Mouse (Mus musculus) E14TG2a.4 (cell line): ENCODE data around the gene Ebf1.

Source experiments
- CTCF ChIP-seq: conservative IDR thresholded peaks from 2 replicates; pipeline ENCODE4 v1.5.1; 2014; ENCODE audit warnings: low read length
- POU5F1 ChIP-seq: IDR thresholded peaks from 2 replicates; pipeline ENCODE4 v1.6.1; 2014; ENCODE audit warnings: low read length, borderline replicate concordance

- no peak for TF ChIP-seq CTCF
- TF ChIP-seq POU5F1, result no peak
These were observed 4.3 kb upstream of the Ebf1 start for GRCm38 (mm10) chr11:44612681-44613410.
